Mouse (Mus musculus): ENCODE results near the gene Por.

The Por gene

GRCm38 (mm10) chr5:135777796-135778470 lies 108.1 kb downstream of the Por start, which contains the start of gene Styxl1:
Gene Styxl1, minus strand, starts transcription at chr5:135778385.
- no peak for DNase-seq (ENCODE audit: low spot score)

GRCm38 (mm10) chr5:135778471-135779445 lies 108.9 kb downstream of the Por start, which contains the start of gene Mdh2:
Gene Mdh2, plus strand, starts transcription at chr5:135778480.
- peak; percentile 97 for DNase-seq (ENCODE audit: low spot score)

- no peak for DNase-seq (ENCODE audit: low spot score)
These were observed 110.5 kb downstream of the Por start for GRCm38 (mm10) chr5:135780331-135780730.

GRCm38 (mm10) chr5:135782901-135783300 lies 113.1 kb downstream of the Por start:
- DNase-seq (ENCODE audit: low spot score), result no peak

Data from ovary, postnatal 14 days (tissue).